Mouse (Mus musculus) stomach, postnatal 0 days (tissue): Measurements from ENCODE around the gene Fam19a3.

Experiments used
- CTCF ChIP-seq: IDR thresholded peaks from 2 replicates; pipeline ENCODE4 v1.5.1; 2016; ENCODE audit warnings: antibody characterized with exemption, low read depth, mild to moderate bottlenecking, moderate library complexity
- EP300 ChIP-seq: optimal IDR thresholded peaks from 2 replicates; pipeline ENCODE3; 2016; ENCODE audit warnings: antibody characterized with exemption

GRCm38 (mm10) chr3:104789822-104790221 is 8.2 kb upstream of the Fam19a3 start:
- TF ChIP-seq EP300 (no peak), CTCF (no peak)
